Mouse (Mus musculus) 416B (cell line): ENCODE measurements around the gene Sp9.

Source experiments
- DNase-seq: peaks from one replicate; pipeline ENCODE4 v3.0.0; 2011; ENCODE audit warnings: low read depth

Gene Sp9

GRCm38 (mm10) chr2:73312152-73313116 is 40.7 kb downstream of the Sp9 start, which contains the start of the genes Scrn3 and Cir1:
Gene Scrn3 (plus strand): TSS chr2:73312601.
Gene Cir1 (minus strand): TSS chr2:73312701.
- DNase-seq, result peak; percentile 99

- peak; percentile 87 for DNase-seq
Measured at GRCm38 (mm10) chr2:73313117-73313501, 41.4 kb downstream of the Sp9 start.

GRCm38 (mm10) chr2:73314311-73314710 is 42.6 kb downstream of the Sp9 start:
- DNase-seq, result no peak

- DNase-seq, result no peak
Measured at GRCm38 (mm10) chr2:73317426-73317825, 45.7 kb downstream of the Sp9 start.

GRCm38 (mm10) chr2:73319218-73319617 is 47.5 kb downstream of the Sp9 start:
- no peak for DNase-seq

- no peak for DNase-seq
Measured at GRCm38 (mm10) chr2:73322991-73323390, 51.3 kb downstream of the Sp9 start.

GRCm38 (mm10) chr2:73325871-73326270 is 54.1 kb downstream of the Sp9 start:
- no peak for DNase-seq
